Mouse (Mus musculus): Measurements from ENCODE around the gene Ildr1.

- no peak for TF ChIP-seq CTCF (IDR thresholded peaks at IDR 0.05; ENCODE audit: borderline replicate concordance, control insufficient read depth, extremely low read depth, insufficient read depth, low read length, poor library complexity)
- TF ChIP-seq POLR2A (IDR thresholded peaks at IDR 0.05; ENCODE audit: control insufficient read depth, extremely low read depth, insufficient read depth, low read length, poor library complexity), result no peak
Measured at GRCm38 (mm10) chr16:36747068-36747467, 53.3 kb downstream of the Ildr1 start.

Measured in thymus, adult 2 months (tissue).